In genomic region chr3:135489865-135490520, GRCm38 (mm10) we compare ENCODE assay signal across 16 mouse cellular contexts. TPM values are rescaled to one million over a fixed set of nuclear protein-coding genes. Genes with fewer than 3 reads are reported as not detected.
A peak's percentile ranks its signal among the peaks of the same experiment; 100 is the strongest.
DNase-seq lines count a peak whose midpoint lies in the region; ATAC-seq and TF ChIP-seq lines count a peak whose summit lies in the region.
"Had no signal": no experiment of that assay in that cellular context is flagged by ENCODE, and none has a peak within 500 bp of the region (broad histone marks: within the 10 kb centered on the region; RNA-seq: fewer than 3 reads in every experiment).

No protein-coding gene starts in this region.

- no peaks in the 10 kb centered on the region for H3K36me3 ChIP-seq in kidney, adult 2 months (ENCODE audit: control insufficient read depth, insufficient read depth, low read length)
- no peaks in the 10 kb centered on the region for H3K36me3 ChIP-seq in kidney, embryonic 14.5 days (ENCODE audit: control insufficient read depth, insufficient read depth, low read length)
- no peaks in the 10 kb centered on the region for H3K36me3 ChIP-seq in kidney, embryonic 16.5 days (ENCODE audit: insufficient read depth, low read length)
- H3K36me3 ChIP-seq: embryonic facial prominence, embryonic 10.5 days had no signal

- 34% methylated on average over 5 of the region's 5 CpGs for WGBS in kidney, adult 2 months
- WGBS in kidney, embryonic 14.5 days, result 59% methylated on average over 5 of the region's 5 CpGs
- WGBS in kidney, embryonic 16.5 days, result 52% methylated on average over 5 of the region's 5 CpGs

- H3K9ac ChIP-seq in kidney, embryonic 14.5 days (ENCODE audit: low read depth, low read length), result no peak overlapping the region
- no peak overlapping the region for H3K9ac ChIP-seq in kidney, embryonic 16.5 days (replicated peaks; ENCODE audit: low read length)
- H3K9ac ChIP-seq: forebrain, embryonic 13.5 days; forebrain, postnatal 0 days; heart, embryonic 13.5 days had no signal

- no peaks in the 10 kb centered on the region for H3K27me3 ChIP-seq in kidney, adult 2 months (replicated peaks; ENCODE audit: control insufficient read depth, insufficient read depth, low read length)
- no peaks in the 10 kb centered on the region for H3K27me3 ChIP-seq in kidney, embryonic 14.5 days (ENCODE audit: control insufficient read depth, insufficient read depth, low read length)
- H3K27me3 ChIP-seq in kidney, embryonic 16.5 days (ENCODE audit: insufficient read depth, low read length), result no peaks in the 10 kb centered on the region
- H3K27me3 ChIP-seq: forebrain, embryonic 13.5 days; heart, embryonic 13.5 days had no signal

- TF ChIP-seq POLR2A in kidney, adult 2 months (IDR thresholded peaks at IDR 0.05; ENCODE audit: low read depth, low read length), result no peak

- H3K4me1 ChIP-seq in kidney, adult 2 months (ENCODE audit: control insufficient read depth, insufficient read depth, low read length), result peaks cover 21% of the 10 kb centered on the region
- H3K4me1 ChIP-seq in kidney, embryonic 14.5 days (ENCODE audit: control insufficient read depth, insufficient read depth, low read length), result 0 out of 2 replicates have a peak, but pooled peaks cover 5% of the 10 kb centered on the region
- H3K4me1 ChIP-seq in kidney, embryonic 16.5 days (ENCODE audit: insufficient read depth, low read length), result peaks cover 22% of the 10 kb centered on the region; the same call in 1 of the 2 replicates

- H3K9me3 ChIP-seq in kidney, embryonic 14.5 days (ENCODE audit: control insufficient read depth, low read length), result no peaks in the 10 kb centered on the region
- H3K9me3 ChIP-seq in kidney, embryonic 16.5 days (ENCODE audit: low read length), result no peaks in the 10 kb centered on the region
- H3K9me3 ChIP-seq: embryonic facial prominence, embryonic 10.5 days; forebrain, embryonic 13.5 days; heart, embryonic 13.5 days had no signal

- TF ChIP-seq CTCF in kidney, adult 2 months (conservative IDR thresholded peaks at IDR 0.05; ENCODE audit: insufficient read depth, insufficient read length, low read depth, low read length), result no peak

- peak; percentile 83 for DNase-seq in kidney, adult 2 months
- no peak for DNase-seq in kidney, postnatal 25 days
- DNase-seq in layer of hippocampus, adult 9-11 months, result no peak
- DNase-seq in T-cell, adult 2 months (ENCODE audit: low spot score), result no peak
- DNase-seq: adrenal gland, adult 8-10 months; adrenal gland, postnatal 36 days; cerebellum, adult 2 months; cerebellum, postnatal 10 days; forebrain, postnatal 0 days; gastrocnemius, postnatal 14 days; heart, postnatal 36 days had no signal

- H3K4me3 ChIP-seq in kidney, adult 2 months (ENCODE audit: insufficient read depth, low read depth, low read length), result no peak overlapping the region
- no peak overlapping the region for H3K4me3 ChIP-seq in kidney, embryonic 14.5 days (ENCODE audit: low read length)
- no peak overlapping the region for H3K4me3 ChIP-seq in kidney, embryonic 16.5 days (ENCODE audit: low read length)
- H3K4me3 ChIP-seq: embryonic facial prominence, embryonic 10.5 days; forebrain, embryonic 13.5 days; heart, embryonic 13.5 days had no signal

- H3K27ac ChIP-seq in kidney, adult 2 months (ENCODE audit: insufficient read depth, low read depth, low read length), result peak overlapping the region; percentile 92
- peak overlapping the region; percentile 4; the same call in 1 of the 2 replicates for H3K27ac ChIP-seq in kidney, embryonic 14.5 days (ENCODE audit: low read depth, low read length)
- H3K27ac ChIP-seq in kidney, embryonic 16.5 days (ENCODE audit: low read length), result peak overlapping the region; percentile 87
- H3K27ac ChIP-seq: embryonic facial prominence, embryonic 10.5 days; forebrain, embryonic 13.5 days; heart, embryonic 13.5 days had no signal

- no peak overlapping the region for H3K4me2 ChIP-seq in kidney, embryonic 14.5 days (replicated peaks; ENCODE audit: low read depth, low read length)
- H3K4me2 ChIP-seq in kidney, embryonic 16.5 days (replicated peaks; ENCODE audit: low read depth, low read length), result no peak overlapping the region
- H3K4me2 ChIP-seq: forebrain, embryonic 13.5 days; heart, embryonic 13.5 days had no signal

- no peak for ATAC-seq in kidney, embryonic 14.5 days (ENCODE audit: low FRiP score, low TSS enrichment)
- ATAC-seq in kidney, embryonic 16.5 days (ENCODE audit: low FRiP score, low TSS enrichment), result peak; percentile 55; the same call in 1 of the 2 replicates
- ATAC-seq: forebrain, embryonic 13.5 days; forebrain, postnatal 0 days had no signal

RNA-seq across cellular contexts. Expression of gene Manba, which starts 4.6 kb away (rescaled TPM):
- 23.6 and 25.8 TPM in 2 replicates for polyA plus RNA-seq in kidney, adult 2 months (2012; rRNA removed)
- polyA plus RNA-seq in kidney, embryonic 14.5 days (2014; fragmentation: Nextera tagmentation; extraction: Ambion mirVana), result 8.2 and 23.2 TPM in 2 replicates
- 36.5 and 39.6 TPM in 2 replicates for polyA plus RNA-seq in kidney, embryonic 16.5 days (2015; fragmentation: Nextera tagmentation; extraction: Ambion mirVana)

RNA-seq across cellular contexts. Expression of gene Ube2d3, which starts 52.0 kb away (rescaled TPM):
- 307 and 333 TPM in 2 replicates for polyA plus RNA-seq in kidney, adult 2 months (2012; rRNA removed)
- polyA plus RNA-seq in kidney, embryonic 14.5 days (2014; fragmentation: Nextera tagmentation; extraction: Ambion mirVana), result 509 and 612 TPM in 2 replicates
- 524 and 536 TPM in 2 replicates for polyA plus RNA-seq in kidney, embryonic 16.5 days (2015; fragmentation: Nextera tagmentation; extraction: Ambion mirVana)

Comparison
In these comparisons a context has a peak if more than half of its experiments do, and no peak if none do; other contexts are left out.
1. H3K27ac ChIP-seq: peak in every context shown above with its lines; median percentile 92 in kidney, adult 2 months; 87 in kidney, embryonic 16.5 days; 4 in kidney, embryonic 14.5 days.